Mouse (Mus musculus) cortical plate, adult 2 months (tissue): ENCODE measurements around the gene Vmn1r179.
"Not testable (repeated sequence)": the region's sequence is repeated elsewhere in the genome, so short reads cannot be mapped to it uniquely, and the experiment has no call there.

Experiments used
- CTCF ChIP-seq: fragments of 200-500 bp; IDR thresholded peaks from 2 replicates; pipeline ENCODE4 v1.5.1; 2011; ENCODE audit warnings: mild to moderate bottlenecking, control low read depth, low read length; ENCODE audit not compliant: insufficient read depth; ENCODE audit errors: extremely low read depth
- POLR2A ChIP-seq: fragments of 200-500 bp; IDR thresholded peaks from 2 replicates; pipeline ENCODE4 v1.6.1; 2011; ENCODE audit warnings: mild to moderate bottlenecking, low read length, control low read depth; ENCODE audit not compliant: insufficient read depth; ENCODE audit errors: extremely low read depth

DNA sequence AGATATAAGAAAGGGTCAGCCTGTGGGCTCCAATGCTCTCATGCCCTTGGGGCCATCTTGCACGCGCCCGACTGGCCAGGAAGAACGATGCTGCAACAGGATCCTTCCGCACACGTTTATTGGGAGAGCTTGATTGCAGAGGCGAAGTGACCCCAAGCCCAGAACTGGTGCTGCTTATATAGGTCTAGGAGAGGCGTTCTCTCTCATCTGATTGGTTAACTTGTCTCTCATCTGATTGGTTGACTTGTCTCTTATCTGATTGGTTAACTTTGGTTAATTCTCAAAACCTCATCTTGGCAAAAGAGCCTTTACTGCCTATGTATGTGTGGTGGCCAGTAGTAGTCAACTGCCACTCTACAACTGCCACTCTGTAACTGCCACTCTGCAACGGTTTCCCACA, 47.5 kb downstream of the Vmn1r179 start, which contains the start of gene Vmn1r181:
- not testable (repeated sequence) for TF ChIP-seq POLR2A, CTCF
